12 mouse cellular contexts compared by ENCODE assay signal in the genomic region with DNA sequence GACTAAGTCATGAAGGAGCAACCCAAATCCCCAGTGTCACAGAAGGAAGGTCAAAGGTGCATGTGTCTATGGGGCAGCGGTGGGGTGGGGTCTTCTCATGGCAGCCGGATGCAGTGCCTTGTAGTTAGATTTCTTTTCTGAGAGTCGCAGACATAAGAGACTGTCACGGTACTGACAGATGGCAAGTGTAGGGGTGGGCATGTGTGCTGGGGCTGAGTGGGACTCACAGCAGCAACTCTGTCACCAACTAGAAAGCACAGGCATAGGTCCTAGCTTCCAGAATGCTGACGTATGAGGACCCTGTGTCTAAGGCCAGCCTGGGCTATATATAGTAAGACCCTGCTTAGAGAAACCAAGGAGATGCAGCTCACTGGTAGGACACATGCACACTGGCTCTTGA. TPM values are rescaled to one million over a fixed set of nuclear protein-coding genes. Genes with fewer than 3 reads are reported as not detected.
DNase-seq lines count a peak whose midpoint lies in the region; ATAC-seq lines count a peak whose summit lies in the region.
"Had no signal": no experiment of that assay in that cellular context is flagged by ENCODE, and none has a peak within 500 bp of the region (broad histone marks: within the 10 kb centered on the region; RNA-seq: fewer than 3 reads in every experiment).

No protein-coding gene starts in this region.

- H3K27ac ChIP-seq in heart, embryonic 13.5 days (replicated peaks), result peak overlapping the region; percentile 58
- H3K27ac ChIP-seq in heart, embryonic 11.5 days (ENCODE audit: low read depth, low read length), result no peak overlapping the region
- H3K27ac ChIP-seq in stomach, embryonic 15.5 days, result peak overlapping the region; percentile 9; the same call in 1 of the 2 replicates
- H3K27ac ChIP-seq: neural tube, embryonic 15.5 days had no signal

- H3K4me3 ChIP-seq in heart, embryonic 13.5 days, result no peak overlapping the region
- H3K4me3 ChIP-seq in heart, embryonic 11.5 days (ENCODE audit: low read depth, low read length), result no peak overlapping the region
- H3K4me3 ChIP-seq in stomach, embryonic 15.5 days (replicated peaks), result no peak overlapping the region
- H3K4me3 ChIP-seq: neural tube, embryonic 15.5 days had no signal

- H3K9ac ChIP-seq in heart, embryonic 13.5 days, result no peak overlapping the region
- no peak overlapping the region for H3K9ac ChIP-seq in heart, embryonic 11.5 days (ENCODE audit: low read depth, low read length)
- H3K9ac ChIP-seq in stomach, embryonic 15.5 days, result no peak overlapping the region
- H3K9ac ChIP-seq: neural tube, embryonic 15.5 days had no signal

- no peaks in the 10 kb centered on the region for H3K9me3 ChIP-seq in heart, embryonic 13.5 days
- no peaks in the 10 kb centered on the region for H3K9me3 ChIP-seq in heart, embryonic 11.5 days (replicated peaks; ENCODE audit: control insufficient read depth, low read length)
- H3K9me3 ChIP-seq in stomach, embryonic 15.5 days, result no peaks in the 10 kb centered on the region
- H3K9me3 ChIP-seq: neural tube, embryonic 15.5 days had no signal

- peaks cover 32% of the 10 kb centered on the region for H3K4me1 ChIP-seq in heart, embryonic 13.5 days
- peaks cover 21% of the 10 kb centered on the region for H3K4me1 ChIP-seq in heart, embryonic 11.5 days (ENCODE audit: control insufficient read depth, insufficient read depth, low read length)
- H3K4me1 ChIP-seq in stomach, embryonic 15.5 days, result peaks cover 4% of the 10 kb centered on the region; the same call in 1 of the 2 replicates
- H3K4me1 ChIP-seq: neural tube, embryonic 15.5 days had no signal

- no peak for ATAC-seq in heart, embryonic 13.5 days (ENCODE audit: extremely low read depth, insufficient number of reproducible peaks, low FRiP score, low TSS enrichment)
- no peak for ATAC-seq in heart, embryonic 11.5 days (replicated peaks; ENCODE audit: insufficient number of reproducible peaks, low FRiP score, low TSS enrichment)
- ATAC-seq in stomach, embryonic 15.5 days (ENCODE audit: insufficient read depth, low FRiP score, low read depth), result no peak
- no peak for ATAC-seq in megakaryocyte progenitor cell, adult 5-6 weeks (replicated peaks; ENCODE audit: poor library complexity)

- no peak overlapping the region for H3K4me2 ChIP-seq in heart, embryonic 13.5 days
- H3K4me2 ChIP-seq in heart, embryonic 11.5 days, result no peak overlapping the region
- no peak overlapping the region for H3K4me2 ChIP-seq in stomach, embryonic 15.5 days
- H3K4me2 ChIP-seq: neural tube, embryonic 15.5 days had no signal

- H3K27me3 ChIP-seq in heart, embryonic 13.5 days (replicated peaks), result no peaks in the 10 kb centered on the region
- no peaks in the 10 kb centered on the region for H3K27me3 ChIP-seq in heart, embryonic 11.5 days (ENCODE audit: control insufficient read depth, insufficient read depth, low read length)
- no peaks in the 10 kb centered on the region for H3K27me3 ChIP-seq in stomach, embryonic 15.5 days (replicated peaks)
- H3K27me3 ChIP-seq: CH12.LX; neural tube, embryonic 15.5 days had no signal

- 75% methylated on average over 5 of the region's 5 CpGs for WGBS in heart, embryonic 13.5 days
- 62% methylated on average over 5 of the region's 5 CpGs for WGBS in heart, embryonic 11.5 days (ENCODE audit: insufficient replicate concordance)
- 85% methylated on average over 5 of the region's 5 CpGs for WGBS in stomach, embryonic 15.5 days

- DNase-seq in right cerebral cortex, adult 18-20 months, result peak; percentile 63
- DNase-seq in right cerebral cortex, postnatal 4 days, result no peak
- peak; percentile 45 to 55 for DNase-seq in layer of hippocampus, postnatal 14 days (ENCODE audit: low spot score in 2 of 2)
- no peak for DNase-seq in gastrocnemius, adult 8-10 months (ENCODE audit: low spot score in 2 of 2)

- no peaks in the 10 kb centered on the region for H3K36me3 ChIP-seq in heart, embryonic 13.5 days
- H3K36me3 ChIP-seq in heart, embryonic 11.5 days (ENCODE audit: control insufficient read depth, insufficient read depth, low read length), result no peaks in the 10 kb centered on the region
- no peaks in the 10 kb centered on the region for H3K36me3 ChIP-seq in stomach, embryonic 15.5 days
- H3K36me3 ChIP-seq: neural tube, embryonic 15.5 days had no signal

RNA-seq across cellular contexts. Expression of a gene that starts 12.7 kb away (rescaled TPM):
- not detected in 2 replicates for polyA plus RNA-seq in heart, embryonic 13.5 days (2015; fragmentation: Nextera tagmentation; extraction: Ambion mirVana)
- 0.28 and 0.30 TPM in 2 replicates for polyA plus RNA-seq in heart, embryonic 11.5 days (2014; fragmentation: Nextera tagmentation; extraction: Ambion mirVana)
- not detected for total RNA-seq in layer of hippocampus, postnatal 14 days (2021)
- polyA plus RNA-seq in stomach, embryonic 15.5 days (2015; fragmentation: Nextera tagmentation; extraction: Ambion mirVana), result not detected in 2 replicates
- not detected in 2 replicates for total RNA-seq in megakaryocyte progenitor cell, adult 5-6 weeks (2015)
- total RNA-seq in megakaryocyte progenitor cell, adult 5-6 weeks (2017), result not detected in 2 replicates
- total RNA-seq in gastrocnemius, adult 8-10 months (2022), result not detected
- total RNA-seq: CH12.LX; layer of hippocampus, adult 18-20 months had no signal
- polyA plus RNA-seq: neural tube, embryonic 15.5 days; urinary bladder, adult 2 months had no signal

Comparison
In these comparisons a context has a peak if more than half of its experiments do, and no peak if none do; other contexts are left out.
1. DNase-seq: peak in right cerebral cortex, adult 18-20 months (single experiment) and layer of hippocampus, postnatal 14 days (2 of 2); none in right cerebral cortex, postnatal 4 days (single experiment) and gastrocnemius, adult 8-10 months (0 of 2).